Mouse (Mus musculus): ENCODE data around the gene Psd4.

- TF ChIP-seq CTCF (IDR thresholded peaks at IDR 0.05; ENCODE audit: control insufficient read depth, insufficient read depth, insufficient read length) (no peak), MAX (IDR thresholded peaks at IDR 0.05) (no peak), MYOG (IDR thresholded peaks at IDR 0.05; ENCODE audit: control insufficient read depth, extremely low read depth, insufficient read length) (no peak), MYOD1 (IDR thresholded peaks at IDR 0.05; ENCODE audit: control insufficient read depth, insufficient read length, low read depth) (no peak), USF1 (IDR thresholded peaks at IDR 0.05; ENCODE audit: low read depth) (no peak), CEBPB (IDR thresholded peaks at IDR 0.05; ENCODE audit: low read depth) (no peak)
Measured at GRCm38 (mm10) chr2:24413677-24414076, 46.3 kb downstream of the Psd4 start.
